Mouse (Mus musculus) intestine, embryonic 16.5 days (tissue): Measurements from ENCODE around the gene Zfp462. TPM values are rescaled to one million over a fixed set of nuclear protein-coding genes. Genes with fewer than 3 reads are reported as not detected.
A peak's percentile ranks its signal among the peaks of the same experiment; 100 is the strongest.
"Not testable (repeated sequence)": the region's sequence is repeated elsewhere in the genome, so short reads cannot be mapped to it uniquely, and the experiment has no call there.

Source experiments
- ATAC-seq: fragments of 200-750 bp; cut with Nextera tagmentation; 2 replicates; pipeline ENCODE4 v1.8.0; 2017; ENCODE audit warnings: moderate TSS enrichment, moderate library complexity
- H3K27ac ChIP-seq: fragments of 300-500 bp; sonication (generic); 2 replicates; pipeline ENCODE4 v1.5.1; 2014; ENCODE audit warnings: mild to moderate bottlenecking, low read length
- H3K27me3 ChIP-seq: fragments of 300-500 bp; sonication (generic); replicated peaks from 2 replicates; pipeline ENCODE4 v1.6.1; 2014; ENCODE audit warnings: low read length, control low read depth, mixed read lengths; ENCODE audit not compliant: control insufficient read depth, insufficient read depth
- H3K36me3 ChIP-seq: fragments of 300-500 bp; sonication (generic); 2 replicates; pipeline ENCODE4 v1.6.1; 2014; ENCODE audit warnings: low read length, control low read depth; ENCODE audit not compliant: control insufficient read depth, insufficient read depth
- H3K4me1 ChIP-seq: fragments of 300-500 bp; sonication (generic); 2 replicates; pipeline ENCODE4 v1.6.1; 2014; ENCODE audit warnings: low read length, control low read depth, mixed read lengths; ENCODE audit not compliant: control insufficient read depth, insufficient read depth
- H3K4me2 ChIP-seq: fragments of 300-500 bp; sonication (generic); 2 replicates; pipeline ENCODE4 v1.6.1; 2014; ENCODE audit warnings: low read depth, low read length, control low read depth
- H3K4me3 ChIP-seq: fragments of 300-500 bp; sonication (generic); 2 replicates; pipeline ENCODE4 v1.5.1; 2014; ENCODE audit warnings: mild to moderate bottlenecking, low read length
- H3K9ac ChIP-seq: fragments of 300-500 bp; sonication (generic); 2 replicates; pipeline ENCODE4 v1.6.1; 2014; ENCODE audit warnings: low read depth, low read length
- H3K9me3 ChIP-seq: fragments of 300-500 bp; sonication (generic); 2 replicates; pipeline ENCODE4 v1.6.1; 2016; ENCODE audit warnings: low read length, control low read depth; ENCODE audit not compliant: control insufficient read depth
- WGBS: fragments of 180-500 bp; shearing (Covaris S2); extraction: QIAGEN DNeasy Blood & Tissue Kit; methylation state at CpG from one replicate; pipeline ENCODE4 v1.1.7; 2014; 5-methylcytosine and 5-hydroxymethylcytosine counted together
- polyA plus RNA-seq: library from polyadenylated mRNA; unstranded; fragments of >200 nt; fragmentation: Nextera tagmentation; extraction: Ambion mirVana; gene quantifications from 2 replicates; pipeline ENCODE4 v1.2.1, GENCODE M21; 2015

Gene Zfp462
- polyA plus RNA-seq: 2.2 and 2.4 TPM in 2 replicates

- H3K4me2 ChIP-seq: peak within 1 kb of the TSS; percentile 82
- H3K36me3 ChIP-seq: no peaks in the 10 kb centered on the region
- peaks cover 10% of the 10 kb centered on the region; the same call in 1 of the 2 replicates for H3K4me1 ChIP-seq
- H3K27me3 ChIP-seq: no peaks in the 10 kb centered on the region
- ATAC-seq: peak; percentile 32
- no peaks in the 10 kb centered on the region for H3K9me3 ChIP-seq
- H3K4me3 ChIP-seq: peak within 1 kb of the TSS; percentile 78
- WGBS: 0% methylated on average over 37 of the region's 43 CpGs
- H3K9ac ChIP-seq: peak within 1 kb of the TSS; percentile 82
- peak within 1 kb of the TSS; percentile 35; the same call in 1 of the 2 replicates for H3K27ac ChIP-seq
Measured at GRCm38 (mm10) chr4:54944921-54945430, at the start of gene Zfp462. Gene Zfp462 (plus strand): TSS chr4:54945048.

- Histone ChIP-seq H3K4me2 (no peak overlapping the region), H3K4me1 (no peaks in the 10 kb centered on the region), H3K36me3 (no peaks in the 10 kb centered on the region), H3K27ac (no peak overlapping the region), H3K9ac (no peak overlapping the region), H3K4me3 (no peak overlapping the region), H3K27me3 (no peaks in the 10 kb centered on the region), H3K9me3 (no peaks in the 10 kb centered on the region)
- ATAC-seq: no peak
- WGBS: 88% methylated on average over 4 of the region's 4 CpGs
Measured at GRCm38 (mm10) chr4:54896017-54896416, 48.8 kb upstream of the Zfp462 start.

GRCm38 (mm10) chr4:54904641-54905040 is 40.2 kb upstream of the Zfp462 start:
- 60% methylated on average over 8 of the region's 8 CpGs for WGBS
- Histone ChIP-seq H3K4me1 (no peaks in the 10 kb centered on the region), H3K27ac (no peak overlapping the region), H3K9ac (no peak overlapping the region), H3K27me3 (no peaks in the 10 kb centered on the region), H3K9me3 (no peaks in the 10 kb centered on the region), H3K4me3 (no peak overlapping the region), H3K36me3 (no peaks in the 10 kb centered on the region), H3K4me2 (no peak overlapping the region)
- ATAC-seq: no peak

DNA sequence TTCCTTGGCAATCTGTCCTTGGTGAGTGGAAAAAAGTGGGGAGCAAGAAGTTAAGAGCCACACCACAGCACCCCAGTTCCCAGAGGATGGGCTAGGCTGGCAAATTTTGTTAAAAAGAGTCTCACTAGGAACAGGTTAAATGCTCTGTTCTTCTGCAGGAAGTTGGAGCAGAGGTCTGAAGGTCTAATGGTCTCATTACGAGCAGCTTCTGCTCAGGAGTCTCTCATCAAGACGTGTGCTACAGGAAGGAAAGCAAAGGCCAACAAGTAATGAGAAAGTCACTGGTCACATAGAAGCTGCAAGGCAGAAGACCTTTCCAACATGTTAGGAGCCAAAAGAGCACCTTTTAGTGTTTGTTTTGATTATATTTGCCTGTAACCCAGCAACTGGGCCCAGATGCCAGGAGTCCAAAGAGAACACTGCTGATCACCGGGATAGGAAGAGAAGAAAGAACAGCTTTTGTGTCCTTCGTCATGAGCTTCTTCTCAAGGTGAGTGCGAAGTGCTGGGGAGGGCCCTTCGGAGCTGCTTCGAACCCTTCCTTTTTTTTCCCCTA is 39.4 kb upstream of the Zfp462 start:
- no peak overlapping the region for H3K4me3 ChIP-seq
- no peak overlapping the region for H3K4me2 ChIP-seq
- WGBS: 76% methylated on average over 7 of the region's 7 CpGs
- H3K27me3 ChIP-seq: no peaks in the 10 kb centered on the region
- no peaks in the 10 kb centered on the region for H3K36me3 ChIP-seq
- H3K9me3 ChIP-seq: no peaks in the 10 kb centered on the region
- no peak for ATAC-seq
- H3K9ac ChIP-seq: no peak overlapping the region
- no peaks in the 10 kb centered on the region for H3K4me1 ChIP-seq
- H3K27ac ChIP-seq: no peak overlapping the region

GRCm38 (mm10) chr4:54910300-54910699 is 34.5 kb upstream of the Zfp462 start:
- no peak overlapping the region for H3K4me2 ChIP-seq
- no peaks in the 10 kb centered on the region for H3K9me3 ChIP-seq
- no peaks in the 10 kb centered on the region for H3K4me1 ChIP-seq
- H3K4me3 ChIP-seq: no peak overlapping the region
- no peak overlapping the region for H3K27ac ChIP-seq
- H3K9ac ChIP-seq: no peak overlapping the region
- ATAC-seq: no peak
- WGBS: 79% methylated on average over 3 of the region's 3 CpGs
- no peaks in the 10 kb centered on the region for H3K27me3 ChIP-seq
- H3K36me3 ChIP-seq: no peaks in the 10 kb centered on the region

DNA sequence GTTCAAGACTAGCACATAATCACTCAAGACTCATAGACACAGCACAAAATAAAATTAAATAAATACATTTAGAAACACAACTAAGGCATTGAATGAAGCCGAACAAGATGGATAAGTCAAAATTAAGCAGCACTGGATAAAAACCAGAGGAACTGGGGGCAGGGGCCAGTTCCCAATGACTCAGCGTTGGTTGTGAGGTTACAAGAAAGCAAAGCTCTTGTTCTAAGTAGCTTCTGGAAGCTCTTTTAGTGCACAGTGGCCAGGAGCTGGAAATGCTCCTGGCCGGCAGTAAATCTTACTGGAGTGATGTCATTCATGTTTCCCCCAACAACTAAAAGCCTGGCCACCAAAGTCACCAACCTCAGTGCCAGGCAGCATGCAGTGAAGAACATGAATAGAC is 26.6 kb upstream of the Zfp462 start:
- H3K36me3 ChIP-seq: no peaks in the 10 kb centered on the region
- no peak overlapping the region for H3K27ac ChIP-seq
- H3K4me3 ChIP-seq: no peak overlapping the region
- ATAC-seq: no peak
- no peak overlapping the region for H3K9ac ChIP-seq
- no peaks in the 10 kb centered on the region for H3K27me3 ChIP-seq
- 77% methylated on average over 3 of the region's 3 CpGs for WGBS
- H3K9me3 ChIP-seq: no peaks in the 10 kb centered on the region
- no peaks in the 10 kb centered on the region for H3K4me1 ChIP-seq
- H3K4me2 ChIP-seq: no peak overlapping the region

DNA sequence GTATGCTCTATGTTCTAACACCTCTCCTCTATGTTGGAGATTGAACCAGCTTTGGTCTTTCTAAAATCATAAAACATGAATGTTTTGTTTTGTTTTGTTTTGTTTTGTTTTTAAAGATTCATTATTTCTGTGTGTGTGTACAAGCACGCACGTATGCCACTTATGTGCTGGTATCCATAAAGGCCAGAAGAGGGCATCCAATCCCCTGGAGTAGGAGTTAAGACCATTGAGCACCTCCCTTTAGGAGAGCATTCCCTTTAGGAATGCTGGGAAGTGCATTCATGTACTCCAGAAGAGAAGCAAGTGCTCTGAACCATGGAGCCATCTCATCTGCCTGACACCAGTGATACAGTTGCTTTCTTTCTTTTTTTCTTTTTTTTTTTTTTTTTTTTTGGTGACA is 21.5 kb upstream of the Zfp462 start:
- Histone ChIP-seq H3K27me3 (no peaks in the 10 kb centered on the region), H3K27ac (no peak overlapping the region)

GRCm38 (mm10) chr4:54924306-54924705 is 20.5 kb upstream of the Zfp462 start:
- no peaks in the 10 kb centered on the region for H3K4me1 ChIP-seq
- no peak overlapping the region for H3K9ac ChIP-seq
- 81% methylated on average over 2 of the region's 2 CpGs for WGBS
- H3K27ac ChIP-seq: no peak overlapping the region
- no peak overlapping the region for H3K4me3 ChIP-seq
- no peak for ATAC-seq
- no peak overlapping the region for H3K4me2 ChIP-seq
- H3K9me3 ChIP-seq: no peaks in the 10 kb centered on the region
- H3K27me3 ChIP-seq: no peaks in the 10 kb centered on the region
- H3K36me3 ChIP-seq: no peaks in the 10 kb centered on the region

More for the DNA sequence above, 21.5 kb upstream of the Zfp462 start:
- no peak for ATAC-seq
- 90% methylated on average over 2 of the region's 2 CpGs for WGBS
- H3K4me1 ChIP-seq: no peaks in the 10 kb centered on the region
- no peaks in the 10 kb centered on the region for H3K36me3 ChIP-seq
- no peak overlapping the region for H3K4me3 ChIP-seq
- no peak overlapping the region for H3K4me2 ChIP-seq
- H3K9ac ChIP-seq: no peak overlapping the region
- H3K9me3 ChIP-seq: no peaks in the 10 kb centered on the region

DNA sequence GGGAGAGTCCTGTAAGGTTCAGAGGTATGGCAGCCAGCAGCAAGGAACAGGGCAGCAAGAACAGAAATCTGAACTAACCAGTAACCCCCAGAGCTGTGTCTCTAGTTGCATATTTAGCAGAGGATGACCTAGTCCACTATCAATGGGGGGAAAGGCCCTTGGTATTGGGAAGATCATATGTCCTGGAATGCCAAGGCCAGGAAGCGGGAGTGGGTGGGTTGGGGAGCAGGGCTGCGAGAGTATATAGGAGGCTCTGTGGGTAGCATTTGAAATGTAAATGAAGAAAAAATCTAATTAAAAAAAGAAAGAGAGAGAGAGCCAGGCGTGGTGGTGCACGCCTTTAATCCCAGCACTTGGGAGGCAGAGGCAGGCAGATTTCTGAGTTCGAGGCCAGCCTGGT is 18.4 kb upstream of the Zfp462 start:
- H3K4me2 ChIP-seq, H3K4me3 ChIP-seq, H3K4me1 ChIP-seq, H3K27ac ChIP-seq, ATAC-seq, H3K9ac ChIP-seq, H3K36me3 ChIP-seq, H3K9me3 ChIP-seq, H3K27me3 ChIP-seq: not testable (repeated sequence)
- 86% methylated on average over 5 of the region's 5 CpGs for WGBS
